Mouse (Mus musculus) lung, adult 10 weeks (tissue): ENCODE data around the gene Ntmt1. TPM values are rescaled to one million over a fixed set of nuclear protein-coding genes. Genes with fewer than 3 reads are reported as not detected.

Experiments used
- polyA plus RNA-seq: library from polyadenylated mRNA; stranded (reverse); fragments of 350-450 nt; fragmentation: Illumina TruSeq; extraction: RNeasy Lipid Tissue Mini Kit (QIAGEN cat#74804); gene quantifications from one replicate; pipeline ENCODE4 v1.2.3, GENCODE M21; 2014; ENCODE audit warnings: low read depth, low replicate concordance; ENCODE audit not compliant: insufficient read depth

Gene Ntmt1
- 19.5 TPM for polyA plus RNA-seq

DNA sequence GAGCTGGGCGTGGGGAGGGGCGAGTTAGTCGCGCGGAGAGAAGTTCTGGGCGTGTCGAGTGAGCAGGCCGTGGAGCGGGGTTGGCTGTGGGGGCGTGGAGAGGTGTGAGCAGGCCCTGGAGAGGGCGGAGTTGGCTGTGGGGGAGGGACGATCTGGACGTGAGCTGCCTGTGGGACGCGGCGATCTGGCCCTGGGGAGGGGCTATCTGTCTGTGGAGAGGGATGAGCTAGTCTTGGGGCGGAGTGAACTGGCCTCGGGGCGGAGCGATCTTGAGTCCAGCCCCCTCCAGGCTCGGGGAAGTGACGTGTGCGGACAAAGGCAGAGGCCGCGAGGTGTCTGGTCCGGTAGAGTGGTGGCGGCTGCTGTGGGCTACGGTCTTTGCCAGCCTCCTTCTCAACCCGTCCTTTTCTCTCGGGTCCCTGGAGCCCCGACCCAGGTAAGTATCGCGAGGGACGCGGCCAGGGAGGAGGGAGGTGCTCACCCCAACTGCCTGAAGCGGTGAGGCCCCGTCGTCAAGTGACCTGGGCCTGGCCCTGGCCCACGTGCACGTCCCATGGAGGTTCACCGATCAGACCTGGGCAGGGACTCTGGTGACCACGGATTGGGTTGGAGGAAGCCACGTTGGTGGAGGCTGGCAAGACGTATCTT lies at the start of gene Ntmt1:
Gene Ntmt1 (plus strand): TSS at position 179 of the 648 bp plus-strand sequence.

DNA sequence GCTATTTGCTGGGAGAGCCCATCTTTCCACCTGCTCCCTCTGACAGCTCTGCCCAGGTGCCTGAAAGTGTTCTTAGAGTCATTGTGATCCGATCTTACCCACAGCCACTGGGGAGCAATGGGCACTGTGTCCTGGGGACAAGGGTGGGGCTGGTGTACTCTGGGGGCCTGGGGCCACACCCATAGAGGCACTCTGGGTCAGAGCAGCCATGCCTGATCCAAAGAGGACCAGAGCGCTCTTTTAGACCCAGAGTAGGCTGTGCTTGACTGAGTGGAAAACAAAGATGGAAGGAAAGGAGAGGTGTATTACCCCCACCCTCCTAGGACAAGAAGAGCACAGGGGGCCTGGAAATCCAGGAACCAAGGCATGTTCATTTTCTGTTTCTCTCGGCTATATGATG lies 4.0 kb upstream of the Ntmt1 start, which contains the start of gene 1700001O22Rik:
Gene 1700001O22Rik (minus strand): TSS at position 58 of the 400 bp plus-strand sequence.

GRCm38 (mm10) chr2:30830283-30830795 lies 22.7 kb downstream of the Ntmt1 start, which contains the start of gene Asb6:
Gene Asb6 (minus strand): TSS chr2:30830333.

DNA sequence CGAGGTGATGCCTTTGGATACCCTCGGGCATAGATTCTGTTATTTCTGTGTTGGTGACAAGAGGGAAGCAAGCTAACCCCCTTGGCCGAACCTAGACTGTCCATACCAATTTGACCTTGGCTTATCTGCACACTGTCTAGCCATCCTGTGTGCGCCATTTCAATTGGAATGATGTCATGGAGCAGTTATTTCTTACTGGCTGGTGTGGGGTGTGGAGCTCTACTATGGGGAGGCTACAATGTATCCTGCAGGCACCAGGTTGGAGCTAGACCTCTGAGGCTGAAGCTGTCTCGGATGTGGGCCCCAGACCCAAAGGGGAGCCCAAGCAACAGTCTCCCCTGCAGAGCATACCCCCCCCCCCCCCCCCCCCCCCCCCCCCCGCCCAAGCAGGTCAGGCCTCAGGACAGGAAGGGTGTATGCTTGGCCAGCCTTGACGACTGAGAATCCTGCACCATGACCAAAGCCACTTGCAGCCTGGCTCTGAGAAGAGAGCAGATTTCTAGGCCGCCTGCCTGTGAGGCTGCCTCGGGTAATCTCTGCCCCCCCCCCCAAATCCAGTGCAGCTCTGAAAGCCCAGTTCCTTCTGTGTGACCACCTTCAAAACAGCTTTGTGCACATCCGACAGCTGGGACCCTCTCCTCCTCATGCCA lies 26.9 kb downstream of the Ntmt1 start, which contains the start of gene Prrx2:
Gene Prrx2 (plus strand): TSS at position 600 of the 650 bp plus-strand sequence.

Other genes with a start within 250 kb of the Ntmt1 start
- gene Cstad, start 212.8 kb upstream of the Ntmt1 start, polyA plus RNA-seq, result 0.85 TPM
- 0.46 TPM for gene 1700001O22Rik, start 4.2 kb upstream of the Ntmt1 start, polyA plus RNA-seq
- 13.0 TPM for gene Asb6, start 22.5 kb downstream of the Ntmt1 start, polyA plus RNA-seq
- gene Prrx2, start 27.1 kb downstream of the Ntmt1 start, polyA plus RNA-seq, result 3.1 TPM
- gene Ptges, start 122.0 kb downstream of the Ntmt1 start, polyA plus RNA-seq, result 17.8 TPM
- 22.8 TPM for gene Tor1b, start 145.1 kb downstream of the Ntmt1 start, polyA plus RNA-seq
- 31.3 TPM for gene Tor1a, start 160.1 kb downstream of the Ntmt1 start, polyA plus RNA-seq
- gene BC005624, start 174.4 kb downstream of the Ntmt1 start, polyA plus RNA-seq, result 42.1 TPM
- gene Usp20, start 174.5 kb downstream of the Ntmt1 start, polyA plus RNA-seq, result 5.3 TPM